Mouse (Mus musculus): ENCODE measurements at regions not wholly inside any gene's neighbourhood (a gene's known extent, or its start where the extent isn't known, plus 50 kb on each side); places are given as distances from the start of the nearest gene placed in this dataset.

- no peak for TF ChIP-seq EP300 (IDR thresholded peaks at IDR 0.05; ENCODE audit: low read depth in 1 of 2, low read length in 2 of 2)
- TF ChIP-seq CTCF (IDR thresholded peaks at IDR 0.05 in 2 of 3, conservative IDR thresholded peaks at IDR 0.05 in 1 of 3; ENCODE audit: control insufficient read depth in 1 of 3, insufficient read depth in 1 of 3, low read depth in 2 of 3, low read length in 3 of 3, poor library complexity in 1 of 3, severe bottlenecking in 1 of 3), result no peak
- no peak for TF ChIP-seq ZNF384 (IDR thresholded peaks at IDR 0.05; ENCODE audit: low read depth, low read length)
- no peak for TF ChIP-seq CHD1 (IDR thresholded peaks at IDR 0.05; ENCODE audit: low read depth, low read length)
- no peak for TF ChIP-seq MYC (IDR thresholded peaks at IDR 0.05; ENCODE audit: low read depth, low read length)
- TF ChIP-seq TAL1 (IDR thresholded peaks at IDR 0.05; ENCODE audit: low read length), result no peak
- no peak for TF ChIP-seq BHLHE40 (IDR thresholded peaks at IDR 0.05; ENCODE audit: borderline replicate concordance, low read depth, low read length)
- TF ChIP-seq POLR2A (IDR thresholded peaks at IDR 0.05; ENCODE audit: control insufficient read depth in 1 of 2, insufficient read depth in 1 of 2, low read depth in 1 of 2, low read length in 2 of 2, poor library complexity in 1 of 2), result no peak
- no peak for TF ChIP-seq POLR2AphosphoS2 (IDR thresholded peaks at IDR 0.05; ENCODE audit: low read length)
- no peak for TF ChIP-seq MAX (IDR thresholded peaks at IDR 0.05; ENCODE audit: low read length)
Measured at GRCm38 (mm10) chr1:183600466-183600865, 182.5 kb downstream of the Hhipl2 start.

All from MEL (cell line).